Mouse (Mus musculus): ENCODE measurements around the gene Far2. TPM values are rescaled to one million over a fixed set of nuclear protein-coding genes. Genes with fewer than 3 reads are reported as not detected.

Far2 gene
- polyA plus RNA-seq, 1 experiment from 2014 or later, result 2.9 TPM

- ATAC-seq (ENCODE audit: low FRiP score, low TSS enrichment), result peak; percentile 99
- Histone ChIP-seq H3K9ac (replicated peaks; ENCODE audit: low read length) (peak within 1 kb of the TSS; percentile 96), H3K4me3 (ENCODE audit: low read length) (peak within 1 kb of the TSS; percentile 98), H3K27me3 (ENCODE audit: insufficient read depth, low read length) (no peaks in the 10 kb centered on the region), H3K9me3 (ENCODE audit: low read length) (no peaks in the 10 kb centered on the region), H3K4me2 (replicated peaks; ENCODE audit: low read depth, low read length) (peak within 1 kb of the TSS; percentile 72), H3K27ac (ENCODE audit: low read length) (peak within 1 kb of the TSS; percentile 92), H3K36me3 (ENCODE audit: insufficient read depth, low read length) (no peaks in the 10 kb centered on the region), H3K4me1 (ENCODE audit: insufficient read depth, low read length) (peaks cover 19% of the 10 kb centered on the region)
- 1% methylated on average over 61 of the region's 61 CpGs for whole genome bisulfite sequencing
These were observed 165.0 kb downstream of the Far2 start, which contains the start of gene Ergic2 for GRCm38 (mm10) chr6:148211897-148212680. Gene Ergic2 (minus strand): TSS chr6:148212374.

- H3K4me3 ChIP-seq (ENCODE audit: low read length), result no peak overlapping the region
- H3K4me1 ChIP-seq (ENCODE audit: insufficient read depth, low read length), result peaks cover 15% of the 10 kb centered on the region
- no peak overlapping the region for H3K27ac ChIP-seq (ENCODE audit: low read length)
- H3K9me3 ChIP-seq (ENCODE audit: low read length), result no peaks in the 10 kb centered on the region
- H3K27me3 ChIP-seq (ENCODE audit: insufficient read depth, low read length), result no peaks in the 10 kb centered on the region
- ATAC-seq (ENCODE audit: low FRiP score, low TSS enrichment), result no peak
- no peak overlapping the region for H3K4me2 ChIP-seq (replicated peaks; ENCODE audit: low read depth, low read length)
- no peak overlapping the region for H3K9ac ChIP-seq (replicated peaks; ENCODE audit: low read length)
- WGBS, result 5% methylated on average over 5 of the region's 5 CpGs
- no peaks in the 10 kb centered on the region for H3K36me3 ChIP-seq (ENCODE audit: insufficient read depth, low read length)
These were observed 167.7 kb downstream of the Far2 start for GRCm38 (mm10) chr6:148214765-148215164.

- no peaks in the 10 kb centered on the region for H3K27me3 ChIP-seq (ENCODE audit: insufficient read depth, low read length)
- H3K9ac ChIP-seq (replicated peaks; ENCODE audit: low read length), result no peak overlapping the region
- no peak for ATAC-seq (ENCODE audit: low FRiP score, low TSS enrichment)
- no peak overlapping the region for H3K4me2 ChIP-seq (replicated peaks; ENCODE audit: low read depth, low read length)
- no peaks in the 10 kb centered on the region for H3K36me3 ChIP-seq (ENCODE audit: insufficient read depth, low read length)
- H3K4me1 ChIP-seq (ENCODE audit: insufficient read depth, low read length), result peaks cover 9% of the 10 kb centered on the region; the same call in 1 of the 2 replicates
- H3K9me3 ChIP-seq (ENCODE audit: low read length), result no peaks in the 10 kb centered on the region
- H3K4me3 ChIP-seq (ENCODE audit: low read length), result no peak overlapping the region
- WGBS, result 90% methylated on average over 4 of the region's 4 CpGs
- H3K27ac ChIP-seq (ENCODE audit: low read length), result no peak overlapping the region
These were observed 169.7 kb downstream of the Far2 start for GRCm38 (mm10) chr6:148216752-148217151.

GRCm38 (mm10) chr6:148218235-148219076, 171.4 kb downstream of the Far2 start:
- Histone ChIP-seq H3K9ac (replicated peaks; ENCODE audit: low read length) (no peak overlapping the region), H3K27me3 (ENCODE audit: insufficient read depth, low read length) (no peaks in the 10 kb centered on the region), H3K4me3 (ENCODE audit: low read length) (no peak overlapping the region), H3K9me3 (ENCODE audit: low read length) (no peaks in the 10 kb centered on the region), H3K36me3 (ENCODE audit: insufficient read depth, low read length) (no peaks in the 10 kb centered on the region), H3K4me1 (ENCODE audit: insufficient read depth, low read length) (no peaks in the 10 kb centered on the region), H3K4me2 (replicated peaks; ENCODE audit: low read depth, low read length) (no peak overlapping the region), H3K27ac (ENCODE audit: low read length) (no peak overlapping the region)
- whole genome bisulfite sequencing, result 84% methylated on average over 2 of the region's 2 CpGs
- no peak for ATAC-seq (ENCODE audit: low FRiP score, low TSS enrichment)

GRCm38 (mm10) chr6:148222686-148223085, 175.6 kb downstream of the Far2 start:
- 12% methylated on average over 2 of the region's 2 CpGs for WGBS
- ATAC-seq (ENCODE audit: low FRiP score, low TSS enrichment), result no peak
- H3K4me2 ChIP-seq (replicated peaks; ENCODE audit: low read depth, low read length), result no peak overlapping the region
- H3K9ac ChIP-seq (replicated peaks; ENCODE audit: low read length), result no peak overlapping the region
- no peaks in the 10 kb centered on the region for H3K4me1 ChIP-seq (ENCODE audit: insufficient read depth, low read length)
- H3K36me3 ChIP-seq (ENCODE audit: insufficient read depth, low read length), result no peaks in the 10 kb centered on the region; the same call in 1 of the 2 replicates
- no peak overlapping the region for H3K4me3 ChIP-seq (ENCODE audit: low read length)
- H3K9me3 ChIP-seq (ENCODE audit: low read length), result no peaks in the 10 kb centered on the region
- no peak overlapping the region for H3K27ac ChIP-seq (ENCODE audit: low read length)
- H3K27me3 ChIP-seq (ENCODE audit: insufficient read depth, low read length), result no peaks in the 10 kb centered on the region

- H3K27me3 ChIP-seq (ENCODE audit: insufficient read depth, low read length), result no peaks in the 10 kb centered on the region
- no peak overlapping the region for H3K4me3 ChIP-seq (ENCODE audit: low read length)
- H3K4me2 ChIP-seq (replicated peaks; ENCODE audit: low read depth, low read length), result no peak overlapping the region
- no peak for ATAC-seq (ENCODE audit: low FRiP score, low TSS enrichment)
- 65% methylated on average over 3 of the region's 3 CpGs for WGBS
- H3K9ac ChIP-seq (replicated peaks; ENCODE audit: low read length), result no peak overlapping the region
- no peak overlapping the region for H3K27ac ChIP-seq (ENCODE audit: low read length)
- H3K36me3 ChIP-seq (ENCODE audit: insufficient read depth, low read length), result no peaks in the 10 kb centered on the region; the same call in 1 of the 2 replicates
- H3K9me3 ChIP-seq (ENCODE audit: low read length), result no peaks in the 10 kb centered on the region
- no peaks in the 10 kb centered on the region for H3K4me1 ChIP-seq (ENCODE audit: insufficient read depth, low read length)
These were observed 180.5 kb downstream of the Far2 start for GRCm38 (mm10) chr6:148227542-148227941.

Other genes starting within 250 kb of the Far2 start
- 227 and 229 TPM in 2 replicates for gene Ergic2, start 165.1 kb downstream of the Far2 start, polyA plus RNA-seq (2015; fragmentation: Nextera tagmentation; extraction: Ambion mirVana)

Data from kidney, embryonic 16.5 days (tissue).